In the genomic region with DNA sequence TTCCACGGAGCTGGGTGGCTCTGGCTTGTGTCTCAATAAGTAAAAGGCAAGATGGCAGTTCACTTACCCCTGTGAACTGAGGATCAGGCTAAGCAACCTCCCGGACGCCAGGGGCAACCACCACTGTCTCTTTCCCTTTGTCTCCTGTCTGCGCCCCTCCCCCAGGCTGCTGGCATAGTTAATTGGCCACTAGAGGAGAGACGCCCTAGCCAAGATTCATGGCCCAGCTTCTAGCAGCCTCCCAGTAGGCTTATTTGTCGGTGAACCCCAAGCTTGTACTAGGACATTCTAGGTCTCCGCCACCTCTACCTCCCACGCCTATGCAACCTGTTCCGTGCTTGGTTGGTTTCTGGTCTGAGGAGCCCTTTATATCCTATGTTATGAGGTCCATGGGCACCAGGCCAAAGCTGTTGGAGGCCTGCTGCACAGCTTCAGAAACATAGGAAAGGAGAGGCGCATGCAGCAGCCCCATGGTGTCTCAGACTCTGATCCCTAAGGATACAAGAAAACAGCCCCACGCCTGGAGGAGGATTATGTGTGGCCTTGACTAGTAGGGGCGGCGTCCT, we compare ENCODE assay signal across 8 mouse cellular contexts. TPM values are rescaled to one million over a fixed set of nuclear protein-coding genes. Genes with fewer than 3 reads are reported as not detected.
DNase-seq lines count a peak whose midpoint lies in the region; ATAC-seq and TF ChIP-seq lines count a peak whose summit lies in the region.

No protein-coding gene starts in this region.

- DNase-seq in layer of hippocampus, postnatal 10 days (ENCODE audit: low spot score in 2 of 2), result peak; percentile 66 to 76
- no peak for DNase-seq in layer of hippocampus, adult 9-10 months (ENCODE audit: low spot score)
- DNase-seq in Patski (ENCODE audit: low read depth, low spot score), result no peak
- DNase-seq in embryo, embryonic 10 days (ENCODE audit: low spot score), result peak; percentile 43
- peak; percentile 53 for DNase-seq in hindbrain, embryonic 10.5 days (ENCODE audit: low spot score)
- DNase-seq in liver, embryonic 13.5 days, result no peak
- peak; percentile 76 for DNase-seq in retina, postnatal 1 day

- TF ChIP-seq CTCF in Patski (IDR thresholded peaks at IDR 0.05), result no peak

- H3K9me3 ChIP-seq in hindbrain, embryonic 10.5 days, result no peaks in the 10 kb centered on the region
- H3K9me3 ChIP-seq in liver, embryonic 13.5 days (replicated peaks), result no peaks in the 10 kb centered on the region

- peak overlapping the region; percentile 99 for H3K4me2 ChIP-seq in liver, embryonic 13.5 days

- CTCF ChIA-PET in Patski (lab: Charles Lee), result interaction anchor here (0.9 to 1.6 kb wide), 2 partner anchors 18 to 55 kb away, joined by 3 to 4 read pairs; no protein-coding TSS in a partner anchor

- peak; percentile 10 for ATAC-seq in Patski
- ATAC-seq in liver, embryonic 13.5 days (ENCODE audit: low read depth), result no peak
- ATAC-seq in monocyte, adult 5-6 weeks (replicated peaks; ENCODE audit: insufficient number of reproducible peaks, low FRiP score, low TSS enrichment, poor library complexity, severe bottlenecking), result no peak

- peaks cover 64% of the 10 kb centered on the region for H3K36me3 ChIP-seq in hindbrain, embryonic 10.5 days
- H3K36me3 ChIP-seq in liver, embryonic 13.5 days, result peaks cover 56% of the 10 kb centered on the region

- POLR2A ChIA-PET in Patski (lab: Charles Lee), result interaction anchor here (1.1 to 2.2 kb wide), 3 partner anchors 9 to 60 kb away, joined by 6 to 12 read pairs (median 8); no protein-coding TSS in a partner anchor

- H3K4me1 ChIP-seq in hindbrain, embryonic 10.5 days (replicated peaks), result peaks cover 41% of the 10 kb centered on the region
- peaks cover 35% of the 10 kb centered on the region for H3K4me1 ChIP-seq in liver, embryonic 13.5 days (replicated peaks)

- H3K27ac ChIP-seq in hindbrain, embryonic 10.5 days, result peak overlapping the region; percentile 94
- peak overlapping the region; percentile 77 for H3K27ac ChIP-seq in liver, embryonic 13.5 days

- H3K4me3 ChIP-seq in hindbrain, embryonic 10.5 days, result peak overlapping the region; percentile 94
- peak overlapping the region; percentile 88 for H3K4me3 ChIP-seq in liver, embryonic 13.5 days (replicated peaks)

- in situ Hi-C loops in Patski (cut with MboI; ENCODE audit: low pct_unique_long_range_greater_than_20kb), result no loop called here

- no peaks in the 10 kb centered on the region for H3K27me3 ChIP-seq in Patski
- H3K27me3 ChIP-seq in hindbrain, embryonic 10.5 days (ENCODE audit: insufficient read depth, poor library complexity, severe bottlenecking), result no peaks in the 10 kb centered on the region
- no peaks in the 10 kb centered on the region for H3K27me3 ChIP-seq in liver, embryonic 13.5 days

- 48% methylated on average over 13 of the region's 13 CpGs for WGBS in hindbrain, embryonic 10.5 days
- WGBS in liver, embryonic 13.5 days (ENCODE audit: insufficient replicate concordance), result 53% methylated on average over 13 of the region's 13 CpGs

- peak overlapping the region; percentile 54 for H3K9ac ChIP-seq in liver, embryonic 13.5 days

RNA-seq across cellular contexts. Expression of gene Tssc4, which starts 0.7 kb away (rescaled TPM):
- total RNA-seq in layer of hippocampus, postnatal 10 days (2021), result 10 to 100 TPM; 41.9 to 46.0 TPM
- polyA plus RNA-seq in Patski (2021), result 42.0 TPM
- 130 and 134 TPM in 2 replicates for polyA plus RNA-seq in hindbrain, embryonic 10.5 days (2016; fragmentation: Nextera tagmentation; extraction: Ambion mirVana)
- polyA plus RNA-seq in liver, embryonic 13.5 days (2015; fragmentation: Nextera tagmentation; extraction: Ambion mirVana), result 44.2 and 45.3 TPM in 2 replicates
- 5.2 to 10.4 TPM (median 8.2 TPM) in 3 replicates for total RNA-seq in monocyte, adult 5-6 weeks (2017)

RNA-seq across cellular contexts. Expression of gene Cd81, which starts 15.9 kb away (rescaled TPM):
- 100 to 1,000 TPM; 395 to 401 TPM for total RNA-seq in layer of hippocampus, postnatal 10 days (2021)
- polyA plus RNA-seq in Patski (2021), result 622 TPM
- polyA plus RNA-seq in hindbrain, embryonic 10.5 days (2016; fragmentation: Nextera tagmentation; extraction: Ambion mirVana), result 238 and 265 TPM in 2 replicates
- 130 and 131 TPM in 2 replicates for polyA plus RNA-seq in liver, embryonic 13.5 days (2015; fragmentation: Nextera tagmentation; extraction: Ambion mirVana)
- total RNA-seq in monocyte, adult 5-6 weeks (2017), result 75.1 to 86.6 TPM (median 75.4 TPM) in 3 replicates

RNA-seq across cellular contexts. Expression of gene Trpm5, which starts 26.0 kb away (rescaled TPM):
- under 1 TPM; 0.31 to 0.59 TPM for total RNA-seq in layer of hippocampus, postnatal 10 days (2021)
- 1.6 TPM for polyA plus RNA-seq in Patski (2021)
- 0.55 and 0.71 TPM in 2 replicates for polyA plus RNA-seq in hindbrain, embryonic 10.5 days (2016; fragmentation: Nextera tagmentation; extraction: Ambion mirVana)
- polyA plus RNA-seq in liver, embryonic 13.5 days (2015; fragmentation: Nextera tagmentation; extraction: Ambion mirVana), result 0.73 and 0.75 TPM in 2 replicates
- 0.11 TPM in 1 of 3 replicates, not detected in the others for total RNA-seq in monocyte, adult 5-6 weeks (2017)

RNA-seq across cellular contexts. Expression of gene Kcnq1, which starts 37.8 kb away (rescaled TPM):
- 1 to 10 TPM; 1.0 to 2.3 TPM for total RNA-seq in layer of hippocampus, postnatal 10 days (2021)
- 0.05 TPM for polyA plus RNA-seq in Patski (2021)
- 0.98 and 2.3 TPM in 2 replicates for polyA plus RNA-seq in hindbrain, embryonic 10.5 days (2016; fragmentation: Nextera tagmentation; extraction: Ambion mirVana)
- 0.27 and 0.57 TPM in 2 replicates for polyA plus RNA-seq in liver, embryonic 13.5 days (2015; fragmentation: Nextera tagmentation; extraction: Ambion mirVana)
- not detected in 3 replicates for total RNA-seq in monocyte, adult 5-6 weeks (2017)

Comparison
In these comparisons a context has a peak if more than half of its experiments do, and no peak if none do; other contexts are left out.
1. DNase-seq: peak in layer of hippocampus, postnatal 10 days (2 of 2), embryo, embryonic 10 days (single experiment), hindbrain, embryonic 10.5 days (single experiment) and retina, postnatal 1 day (single experiment); none in layer of hippocampus, adult 9-10 months (single experiment), Patski (single experiment) and liver, embryonic 13.5 days (single experiment).